Mouse (Mus musculus) liver, adult 2 months (tissue): Measurements from ENCODE around the gene Zc3h4. TPM values are rescaled to one million over a fixed set of nuclear protein-coding genes. Genes with fewer than 3 reads are reported as not detected.

Source experiments
- DNase-seq: peaks from one replicate; pipeline ENCODE4 v3.0.0-alpha.2; 2011; ENCODE audit warnings: low read depth, low spot score; ENCODE audit errors: extremely low read depth
- H3K27ac ChIP-seq: fragments of 200-500 bp; replicated peaks from 2 replicates; pipeline ENCODE4 v1.5.1; 2012; ENCODE audit warnings: low read depth, mild to moderate bottlenecking, control low read depth, inconsistent platforms, low read length; ENCODE audit not compliant: insufficient read depth
- H3K27me3 ChIP-seq: fragments of 200-500 bp; 2 replicates; pipeline ENCODE4 v1.6.1; 2012; ENCODE audit warnings: mild to moderate bottlenecking, moderate library complexity, low read length, inconsistent platforms; ENCODE audit not compliant: control insufficient read depth, insufficient read depth
- H3K36me3 ChIP-seq: fragments of 200-500 bp; 2 replicates; pipeline ENCODE4 v1.6.1; 2012; ENCODE audit warnings: low read length, inconsistent platforms; ENCODE audit not compliant: control insufficient read depth, insufficient read depth
- H3K4me1 ChIP-seq: fragments of 200-500 bp; 2 replicates; pipeline ENCODE4 v1.6.1; 2011; ENCODE audit warnings: low read length; ENCODE audit not compliant: control insufficient read depth, insufficient read depth
- H3K4me3 ChIP-seq: fragments of 200-500 bp; 2 replicates; pipeline ENCODE4 v1.5.1; 2011; ENCODE audit warnings: low read depth, mild to moderate bottlenecking, control low read depth, low read length, moderate library complexity; ENCODE audit not compliant: insufficient read depth
- H3K79me2 ChIP-seq: fragments of 200-500 bp; 2 replicates; pipeline ENCODE4 v1.6.1; 2012; ENCODE audit warnings: inconsistent platforms, mild to moderate bottlenecking, low read length, moderate library complexity; ENCODE audit not compliant: control insufficient read depth, insufficient read depth
- H3K9ac ChIP-seq: fragments of 200-500 bp; 2 replicates; pipeline ENCODE4 v1.6.1; 2012; ENCODE audit warnings: low read depth, mild to moderate bottlenecking, control low read depth, inconsistent platforms, low read length
- CTCF ChIP-seq: fragments of 200-500 bp; IDR thresholded peaks from 2 replicates; pipeline ENCODE4 v1.5.1; 2011; ENCODE audit warnings: low read depth, low read length, control low read depth
- POLR2A ChIP-seq: fragments of 200-500 bp; IDR thresholded peaks from 2 replicates; pipeline ENCODE4 v1.6.1; 2011; ENCODE audit warnings: low read length, control low read depth; ENCODE audit not compliant: insufficient read depth; ENCODE audit errors: extremely low read depth
- WGBS: fragments of 180-500 bp; shearing (Covaris S2); methylation state at CpG from one replicate; pipeline ENCODE4 v1.1.7; 2018; 5-methylcytosine and 5-hydroxymethylcytosine counted together
- polyA plus RNA-seq: library from polyadenylated mRNA; depleted of rRNA; stranded (reverse); fragments of >200 nt; gene quantifications from 2 replicates; pipeline ENCODE4 v1.2.3, GENCODE M21; 2012
- total RNA-seq: library from RNA; depleted of rRNA; stranded (reverse); fragments of >200 nt; gene quantifications from 2 replicates; pipeline ENCODE4 v1.2.3, GENCODE M21; 2014

Gene Zc3h4
- total and polyA plus RNA-seq, 2 experiments, result 5.2 to 14.3 TPM

DNA sequence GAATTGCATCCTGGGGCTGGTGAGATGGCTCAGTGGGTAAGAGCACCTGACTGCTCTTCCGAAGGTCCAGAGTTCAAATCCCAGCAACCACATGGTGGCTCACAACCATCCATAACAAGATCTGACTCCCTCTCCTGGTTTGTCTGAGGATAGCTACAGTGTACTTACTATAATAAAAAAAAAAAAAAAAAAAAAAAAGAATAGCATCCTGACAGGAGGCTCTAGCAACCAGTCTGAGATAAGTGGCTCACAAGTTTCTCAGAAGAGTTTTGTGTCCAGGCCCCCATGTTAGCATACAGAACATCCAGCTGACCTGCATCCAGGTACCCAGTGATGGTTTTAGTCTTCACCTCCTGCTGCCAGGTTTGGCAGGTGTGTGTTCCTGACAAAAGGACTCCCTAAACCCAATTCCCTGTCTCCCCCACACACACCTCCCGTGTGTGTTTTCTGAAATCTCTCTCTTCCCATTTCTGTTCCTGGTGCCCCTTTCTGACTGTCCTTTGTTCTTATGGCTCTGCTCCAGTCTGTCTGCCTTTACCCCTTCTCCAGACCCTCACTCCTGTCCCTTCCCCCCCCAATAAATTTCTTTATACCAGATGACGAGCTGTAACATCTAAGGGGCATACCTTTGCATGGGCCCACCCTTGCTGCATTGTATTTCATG lies 2.2 kb upstream of the Zc3h4 start:
- peaks cover 20% of the 10 kb centered on the region for H3K4me1 ChIP-seq
- H3K79me2 ChIP-seq, result peaks cover 2% of the 10 kb centered on the region; the same call in 1 of the 2 replicates
- no peak overlapping the region for H3K4me3 ChIP-seq
- TF ChIP-seq CTCF (no peak), POLR2A (no peak)
- DNase-seq, result no peak
- H3K27me3 ChIP-seq, result no peaks in the 10 kb centered on the region
- no peaks in the 10 kb centered on the region for H3K36me3 ChIP-seq
- H3K9ac ChIP-seq, result peak overlapping the region; percentile 78
- H3K27ac ChIP-seq, result peak overlapping the region; percentile 96
- WGBS, result 65% methylated on average over 3 of the region's 3 CpGs

GRCm38 (mm10) chr7:16399098-16399819 lies 1.5 kb upstream of the Zc3h4 start:
- 3% methylated on average over 31 of the region's 31 CpGs for WGBS
- Histone ChIP-seq H3K27me3 (no peaks in the 10 kb centered on the region), H3K4me3 (peak overlapping the region; percentile 57), H3K36me3 (no peaks in the 10 kb centered on the region), H3K9ac (peak overlapping the region; percentile 78), H3K79me2 (peaks cover 2% of the 10 kb centered on the region; the same call in 1 of the 2 replicates), H3K27ac (peak overlapping the region; percentile 96), H3K4me1 (peaks cover 23% of the 10 kb centered on the region)
- TF ChIP-seq CTCF, result no peak
- TF ChIP-seq POLR2A, result peak; percentile 40; the same call in 1 of the 2 replicates
- peak; percentile 81 for DNase-seq

DNA sequence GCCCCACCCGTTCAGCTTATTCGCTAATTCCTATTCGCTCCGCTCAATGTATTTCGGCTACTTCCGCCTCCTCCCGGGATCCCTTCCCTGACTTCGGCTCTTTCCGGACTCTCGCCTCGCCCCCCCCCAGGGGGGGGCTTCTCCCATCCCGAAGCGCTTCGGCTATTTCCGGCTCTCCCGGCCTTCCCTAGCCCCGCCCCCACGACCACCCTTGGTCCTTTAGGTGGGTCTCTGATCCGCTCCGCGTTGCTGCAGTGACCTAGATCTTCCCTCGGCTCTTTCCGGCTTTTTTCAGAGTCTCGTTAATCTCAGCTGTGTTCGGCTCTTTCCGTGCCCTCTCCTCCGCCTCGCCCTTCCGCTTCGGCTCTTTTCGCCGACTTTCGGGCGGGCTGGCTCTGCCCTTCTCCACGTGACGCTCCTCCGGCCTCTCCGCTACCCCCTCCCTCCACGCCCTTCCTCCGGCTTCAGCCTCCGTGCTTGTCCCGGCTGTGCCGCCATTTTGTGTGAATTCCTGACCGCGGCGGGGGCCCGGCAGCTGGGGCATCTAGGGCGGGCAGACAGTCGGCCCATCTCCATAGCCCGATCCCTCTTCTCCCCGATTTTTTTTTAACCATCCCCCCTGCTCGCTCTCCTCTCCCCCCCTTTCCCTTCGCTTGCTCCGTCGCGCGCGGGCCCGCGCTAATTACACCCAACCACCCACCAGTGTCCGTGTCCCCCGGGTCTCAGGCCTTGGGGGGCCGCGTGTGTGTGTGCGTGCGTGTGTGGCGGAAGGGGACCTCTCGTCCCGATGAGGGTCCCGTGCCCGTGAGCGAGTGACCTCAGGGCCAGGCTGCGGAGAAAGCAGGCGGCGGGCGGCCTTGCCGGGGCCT lies 656 bp upstream of the Zc3h4 start:
- under 1% methylated on average over 77 of the region's 77 CpGs for WGBS
- Histone ChIP-seq H3K4me3 (peak overlapping the region; percentile 95), H3K9ac (peak overlapping the region; percentile 99), H3K36me3 (no peaks in the 10 kb centered on the region), H3K27me3 (no peaks in the 10 kb centered on the region), H3K27ac (peak overlapping the region; percentile 100), H3K79me2 (peaks cover 2% of the 10 kb centered on the region; the same call in 1 of the 2 replicates), H3K4me1 (peaks cover 27% of the 10 kb centered on the region)
- peak; percentile 80 for TF ChIP-seq POLR2A
- no peak for TF ChIP-seq CTCF
- peak; percentile 89 for DNase-seq

DNA sequence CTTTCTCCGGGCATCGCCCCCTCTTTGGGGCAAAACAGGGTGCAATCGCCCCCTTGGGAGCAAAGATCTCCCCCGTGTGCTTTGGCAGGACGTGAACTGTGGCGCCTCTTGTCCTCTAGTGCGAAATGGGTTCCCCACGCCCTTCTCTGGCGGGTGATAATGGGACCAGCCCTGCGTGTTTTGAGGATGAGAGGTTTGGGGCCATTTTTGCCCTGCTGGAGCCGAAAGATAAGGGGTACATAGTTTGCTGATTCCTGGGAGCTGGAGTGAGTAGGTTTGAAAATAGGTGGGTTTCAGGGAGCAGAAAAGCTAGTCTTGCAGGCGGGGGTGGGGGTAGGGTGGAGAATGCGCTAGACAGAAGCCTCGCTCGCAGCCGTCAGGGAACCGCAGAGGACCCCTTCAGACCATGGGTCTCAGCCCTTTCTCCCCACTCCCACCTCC lies 1.3 kb downstream of the Zc3h4 start:
- Histone ChIP-seq H3K4me1 (peaks cover 39% of the 10 kb centered on the region), H3K9ac (peak overlapping the region; percentile 73), H3K27me3 (no peaks in the 10 kb centered on the region), H3K79me2 (peaks cover 4% of the 10 kb centered on the region; the same call in 1 of the 2 replicates), H3K27ac (peak overlapping the region; percentile 100), H3K36me3 (no peaks in the 10 kb centered on the region), H3K4me3 (peak overlapping the region; percentile 59)
- under 1% methylated on average over 17 of the region's 17 CpGs for WGBS
- no peak for TF ChIP-seq POLR2A
- TF ChIP-seq CTCF, result no peak
- DNase-seq, result no peak

DNA sequence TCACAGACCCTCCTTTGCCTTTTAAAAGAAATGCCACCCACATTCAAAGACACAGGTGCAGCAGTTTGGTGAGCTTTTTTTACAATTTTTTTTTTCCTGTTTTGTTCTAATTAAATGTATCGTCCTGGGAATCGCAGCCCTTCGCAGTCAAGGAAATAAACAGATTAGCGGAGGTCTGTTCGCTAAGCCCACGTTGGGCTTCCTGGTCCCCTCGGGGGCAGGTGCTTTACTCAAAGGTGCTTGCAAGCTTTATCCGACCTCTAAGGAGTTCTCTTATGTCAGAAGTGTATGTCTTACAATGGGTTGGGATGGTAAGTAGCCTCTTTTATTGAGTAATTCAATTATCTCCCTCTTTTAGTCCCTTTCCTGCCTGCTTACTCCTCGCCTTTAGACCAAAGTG lies 1.7 kb downstream of the Zc3h4 start:
- Histone ChIP-seq H3K4me1 (peaks cover 36% of the 10 kb centered on the region), H3K4me3 (peak overlapping the region; percentile 59), H3K36me3 (no peaks in the 10 kb centered on the region), H3K27me3 (no peaks in the 10 kb centered on the region), H3K79me2 (peaks cover 6% of the 10 kb centered on the region; the same call in 1 of the 2 replicates), H3K27ac (peak overlapping the region; percentile 100), H3K9ac (peak overlapping the region; percentile 73)
- TF ChIP-seq CTCF, result no peak
- no peak for TF ChIP-seq POLR2A
- DNase-seq, result no peak
- whole genome bisulfite sequencing, result 14% methylated on average over 9 of the region's 9 CpGs
